Mouse (Mus musculus) heart, adult 8-10 months (tissue): ENCODE results near the gene Gm43552. TPM values are rescaled to one million over a fixed set of nuclear protein-coding genes. Genes with fewer than 3 reads are reported as not detected.

Source experiments
- DNase-seq: peaks from one replicate; pipeline ENCODE4 v3.0.0; 2022; ENCODE audit warnings: low spot score
- total RNA-seq, 4 experiments: library from RNA; stranded (reverse); gene quantifications; 2 replicates each; pipeline ENCODE4 v1.2.4; 2022

Gm43552 gene
- total RNA-seq, 4 experiments from 2014 or later, result 3.1 to 6.3 TPM; not detected in 2

GRCm38 (mm10) chr5:65438041-65438440, 54.6 kb downstream of the Gm43552 start:
- no peak for DNase-seq

GRCm38 (mm10) chr5:65435806-65436561, 56.6 kb downstream of the Gm43552 start, which contains the start of gene Ugdh:
Gene Ugdh (minus strand): TSS chr5:65435949.
- peak; percentile 97 for DNase-seq

- DNase-seq, result no peak
Measured at GRCm38 (mm10) chr5:65435363-65435805, 57.2 kb downstream of the Gm43552 start.

GRCm38 (mm10) chr5:65434471-65435362, 57.9 kb downstream of the Gm43552 start:
- DNase-seq, result no peak

- DNase-seq, result no peak
Measured at GRCm38 (mm10) chr5:65429441-65429840, 63.2 kb downstream of the Gm43552 start.

- no peak for DNase-seq
Measured at GRCm38 (mm10) chr5:65428321-65428720, 64.3 kb downstream of the Gm43552 start.

GRCm38 (mm10) chr5:65425251-65425650, 67.4 kb downstream of the Gm43552 start:
- no peak for DNase-seq

- DNase-seq, result no peak
Measured at GRCm38 (mm10) chr5:65424215-65424614, 68.4 kb downstream of the Gm43552 start.

- no peak for DNase-seq
Measured at GRCm38 (mm10) chr5:65422803-65423202, 69.8 kb downstream of the Gm43552 start.

GRCm38 (mm10) chr5:65420822-65421221, 71.8 kb downstream of the Gm43552 start:
- DNase-seq, result no peak

- no peak for DNase-seq
Measured at GRCm38 (mm10) chr5:65419136-65419535, 73.5 kb downstream of the Gm43552 start.

- no peak for DNase-seq
Measured at GRCm38 (mm10) chr5:65415653-65416458, 76.8 kb downstream of the Gm43552 start.

- DNase-seq, result no peak
Measured at GRCm38 (mm10) chr5:65407989-65408388, 84.6 kb downstream of the Gm43552 start.

GRCm38 (mm10) chr5:65401251-65401994, 91.2 kb downstream of the Gm43552 start:
- peak; percentile 79 for DNase-seq

GRCm38 (mm10) chr5:65394425-65394824, 98.2 kb downstream of the Gm43552 start:
- DNase-seq, result no peak

GRCm38 (mm10) chr5:65391753-65392152, 100.9 kb downstream of the Gm43552 start:
- no peak for DNase-seq

- DNase-seq, result peak; percentile 98
Measured at GRCm38 (mm10) chr5:65390648-65391644, 101.7 kb downstream of the Gm43552 start, which contains the start of the genes Rpl9 and Lias. Gene Rpl9 (minus strand): TSS chr5:65391444. Gene Lias (plus strand): TSS chr5:65391497.

- DNase-seq, result no peak
Measured at GRCm38 (mm10) chr5:65387008-65387867, 105.4 kb downstream of the Gm43552 start.
